Mouse (Mus musculus): ENCODE measurements around the gene Sept10.

The Sept10 gene

DNA sequence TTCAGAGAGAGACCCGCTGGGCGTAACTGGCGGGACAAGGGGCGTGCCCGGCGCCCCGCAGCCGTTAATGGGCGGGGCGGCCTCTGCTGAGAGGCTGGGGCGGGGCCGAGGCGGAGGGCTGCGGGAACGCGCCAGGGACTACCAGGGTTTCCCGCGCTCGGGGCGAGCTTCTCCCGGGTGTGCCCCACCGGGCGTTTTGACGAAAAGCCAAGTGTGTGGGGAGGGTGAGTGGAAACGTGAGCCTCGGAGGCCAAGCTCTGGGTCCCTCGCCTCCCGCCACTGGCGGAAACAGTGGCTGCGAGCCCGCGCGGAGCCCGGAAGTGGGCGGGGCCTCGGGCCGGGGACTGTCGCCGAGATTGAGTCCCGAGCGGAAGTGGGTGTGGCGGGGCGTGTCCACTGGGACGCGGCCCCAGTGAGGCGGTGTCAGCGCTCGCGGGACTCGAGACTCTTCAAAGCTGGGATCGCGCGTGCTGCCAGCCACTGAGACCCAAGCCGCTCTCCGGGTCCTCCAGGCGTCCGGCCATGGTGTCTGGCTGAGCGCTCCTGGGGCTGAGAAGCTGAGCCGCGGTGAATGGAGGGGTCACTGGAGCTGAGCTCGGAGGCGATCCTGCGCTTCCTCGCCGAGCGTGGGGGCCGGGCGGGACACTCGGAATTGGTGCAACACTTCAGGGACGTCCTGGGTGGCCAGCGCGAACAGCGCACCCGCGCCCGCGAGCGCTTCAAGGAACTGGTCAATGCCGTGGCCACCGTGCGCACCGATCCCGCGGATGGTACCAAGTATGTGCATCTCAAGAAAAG, at the start of gene Sept10, which contains the start of gene Sowahc:
Gene Sept10 (minus strand): TSS at position 375 of the 798 bp plus-strand sequence.
Gene Sowahc (plus strand): TSS at position 481 of the 798 bp plus-strand sequence.
- DNase-seq (ENCODE audit: low spot score) = peak; percentile 94

DNA sequence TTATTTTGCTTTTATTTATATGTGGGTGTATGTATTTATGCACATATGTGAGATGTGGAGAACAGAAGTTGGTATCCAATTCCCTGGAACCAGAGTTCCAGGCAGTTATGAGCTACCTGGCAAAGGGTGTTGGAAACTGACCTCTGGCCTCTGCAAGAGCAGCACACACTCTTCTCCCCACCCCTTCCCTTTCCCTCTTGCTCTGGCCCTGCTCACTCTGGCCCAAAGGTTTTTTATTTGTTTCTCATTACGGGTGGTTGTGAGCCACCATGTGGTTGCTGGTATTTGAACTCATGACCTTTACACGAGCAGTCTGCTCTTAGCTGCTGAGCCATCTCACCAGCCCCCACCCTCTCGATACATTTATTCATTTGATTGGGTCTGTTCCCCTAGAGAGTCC, 47.1 kb upstream of the Sept10 start:
- DNase-seq (ENCODE audit: low spot score) = no peak

DNA sequence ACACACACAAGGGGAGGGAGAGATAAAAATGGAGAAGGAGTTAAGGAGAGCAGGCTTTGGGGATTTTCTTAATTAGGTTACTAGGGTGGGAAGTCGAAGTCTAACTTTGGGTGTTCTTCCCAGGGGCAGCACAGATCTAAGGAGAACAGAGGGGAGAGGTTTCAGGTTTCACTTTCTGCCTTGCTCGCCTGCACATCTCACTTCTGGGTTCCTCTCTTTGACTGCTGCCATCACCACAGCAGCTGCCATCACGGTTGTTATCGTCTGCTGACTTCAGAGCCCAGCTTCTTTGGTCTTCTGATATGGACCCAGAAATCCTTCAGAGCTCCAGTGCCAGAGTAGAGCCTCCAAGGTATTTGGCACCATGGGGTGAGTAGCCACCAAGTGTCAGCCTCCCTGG, 46.5 kb upstream of the Sept10 start:
- DNase-seq (ENCODE audit: low spot score) = no peak

DNA sequence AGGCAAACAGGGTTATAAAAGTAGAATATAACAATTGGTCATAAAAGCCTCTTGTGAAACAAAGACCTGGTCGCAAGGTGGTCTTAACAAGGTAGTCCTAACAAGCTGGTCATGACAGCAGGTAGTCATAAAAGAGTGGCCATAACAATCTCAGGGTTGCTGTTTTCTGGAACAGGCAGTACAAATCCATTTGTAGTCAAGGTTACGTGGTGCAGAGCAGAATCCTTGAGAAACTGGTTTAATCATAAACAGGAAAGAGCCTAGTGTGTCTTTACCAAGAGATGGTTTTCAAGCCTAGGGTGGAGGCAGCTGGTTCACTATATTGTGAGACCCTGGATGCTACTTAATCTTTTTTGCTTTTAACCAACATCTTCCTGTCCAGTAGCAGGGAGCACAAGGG, 45.6 kb upstream of the Sept10 start:
- DNase-seq (ENCODE audit: low spot score) = no peak

DNA sequence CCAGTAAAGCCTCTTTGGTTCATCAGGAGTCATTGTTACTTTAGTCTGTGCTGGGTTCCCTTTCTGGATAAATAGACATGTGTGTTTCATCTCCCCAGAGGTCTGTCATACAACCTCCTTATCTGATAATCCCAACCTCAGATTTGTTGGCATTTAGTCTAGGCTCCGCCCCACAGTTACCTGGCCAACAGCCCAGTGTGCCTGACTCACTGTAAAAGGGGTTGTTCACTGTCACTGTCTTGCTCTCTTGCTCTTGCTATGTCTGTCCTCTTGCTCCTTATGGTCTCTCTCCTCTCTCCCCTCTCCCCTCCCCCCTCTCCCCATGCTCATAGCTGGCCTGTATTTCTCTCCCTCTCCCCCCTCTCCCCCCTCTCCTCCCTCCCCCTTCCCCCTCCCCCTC, 44.5 kb upstream of the Sept10 start:
- no peak for DNase-seq (ENCODE audit: low spot score)

DNA sequence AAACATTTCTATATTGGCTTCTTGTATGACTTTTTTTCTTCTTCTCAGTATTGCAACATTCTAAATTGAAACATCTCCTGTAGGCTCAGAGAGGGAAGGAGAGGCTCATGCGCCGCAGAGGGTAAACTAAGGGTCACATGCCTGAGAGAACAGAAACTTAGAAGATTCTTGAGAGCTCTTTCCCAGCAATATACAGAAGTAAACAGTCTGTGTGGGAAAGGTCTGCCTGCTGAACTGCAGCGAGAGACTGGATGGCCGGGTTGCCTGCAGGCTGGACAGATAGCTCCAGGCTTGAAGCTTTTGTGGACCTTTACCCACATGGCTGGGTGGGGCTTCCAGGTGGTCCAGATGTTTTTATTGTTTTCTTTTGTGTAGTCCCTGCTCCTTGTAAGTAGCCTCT, 44.0 kb upstream of the Sept10 start:
- DNase-seq (ENCODE audit: low spot score) = no peak

DNA sequence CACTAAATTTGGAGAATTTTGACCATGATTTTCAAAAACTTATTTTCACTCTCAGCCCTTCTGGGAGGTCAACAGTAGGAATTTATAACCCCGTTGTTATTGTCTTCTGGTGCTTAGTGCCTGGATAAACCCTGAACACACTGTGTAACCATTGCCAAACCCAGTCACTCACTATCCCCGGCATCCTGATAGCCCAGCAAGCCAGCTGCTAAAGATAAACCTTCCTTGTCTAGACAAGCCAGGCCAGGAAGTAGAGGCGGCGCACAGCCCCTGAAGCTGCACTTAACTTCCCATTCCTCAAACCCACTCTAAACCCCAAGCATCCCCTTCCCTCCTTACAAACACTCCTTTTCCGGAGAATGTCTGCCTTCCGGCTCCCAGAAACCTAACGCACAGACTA, 43.4 kb upstream of the Sept10 start:
- no peak for DNase-seq (ENCODE audit: low spot score)

DNA sequence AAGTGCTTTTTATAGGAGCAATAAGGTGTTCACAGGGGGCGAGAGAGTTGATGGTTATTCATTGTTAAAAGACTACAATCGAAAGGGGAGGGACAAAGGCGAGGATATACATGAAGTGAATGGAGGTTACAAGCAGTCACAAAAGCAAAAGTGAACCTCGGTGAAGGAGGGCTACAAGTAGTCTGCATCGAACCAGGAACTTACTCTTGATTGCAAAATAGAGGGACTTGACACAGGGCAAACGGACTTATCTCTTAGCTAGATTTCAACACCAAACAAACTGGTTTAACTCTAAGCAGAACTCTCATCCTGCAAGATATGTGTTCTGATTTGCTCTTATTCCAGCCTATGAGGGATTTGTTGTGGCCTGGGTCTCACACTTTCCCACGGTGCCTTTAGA, 41.3 kb upstream of the Sept10 start:
- DNase-seq (ENCODE audit: low spot score) = no peak

DNA sequence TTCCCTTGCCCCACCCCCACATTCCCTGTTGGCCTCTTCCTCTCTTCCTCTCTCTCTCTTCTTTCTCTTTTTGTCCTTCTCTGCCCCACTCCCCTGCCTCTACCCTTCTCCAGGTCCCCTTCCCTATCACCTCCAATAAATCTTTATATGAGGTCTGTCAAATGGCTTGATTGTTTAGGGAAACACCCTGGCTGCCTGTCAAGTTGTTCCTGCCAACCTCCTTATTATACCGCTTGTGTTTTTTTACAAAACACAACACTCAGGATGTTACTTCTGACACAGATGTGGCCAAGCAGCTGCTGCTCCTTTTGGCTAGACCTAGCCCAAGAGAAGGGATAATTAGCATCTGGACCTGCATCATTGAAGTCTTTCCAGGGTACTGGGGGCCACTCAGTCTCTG, 40.4 kb upstream of the Sept10 start:
- no peak for DNase-seq (ENCODE audit: low spot score)

DNA sequence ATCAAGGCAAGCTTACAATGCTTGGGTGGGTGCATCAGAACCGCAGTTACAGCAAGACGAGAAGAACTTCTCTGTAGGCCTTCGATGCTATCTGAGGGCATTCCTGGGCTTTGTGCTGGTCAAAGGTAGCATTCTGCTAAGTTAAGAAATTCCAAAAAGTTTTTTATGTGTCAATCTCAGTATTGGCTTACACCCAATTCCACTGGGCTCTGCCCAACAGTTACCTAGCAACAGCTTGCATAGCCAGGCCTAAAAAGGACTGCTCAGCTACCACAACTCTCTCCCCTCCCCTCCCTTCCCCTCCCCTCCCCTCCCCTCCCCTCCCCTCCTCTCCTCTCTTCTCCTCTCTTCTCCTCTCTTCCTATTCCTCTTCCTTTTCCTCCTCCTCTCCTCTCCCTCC, 40.0 kb upstream of the Sept10 start:
- DNase-seq (ENCODE audit: low spot score) = no peak

DNA sequence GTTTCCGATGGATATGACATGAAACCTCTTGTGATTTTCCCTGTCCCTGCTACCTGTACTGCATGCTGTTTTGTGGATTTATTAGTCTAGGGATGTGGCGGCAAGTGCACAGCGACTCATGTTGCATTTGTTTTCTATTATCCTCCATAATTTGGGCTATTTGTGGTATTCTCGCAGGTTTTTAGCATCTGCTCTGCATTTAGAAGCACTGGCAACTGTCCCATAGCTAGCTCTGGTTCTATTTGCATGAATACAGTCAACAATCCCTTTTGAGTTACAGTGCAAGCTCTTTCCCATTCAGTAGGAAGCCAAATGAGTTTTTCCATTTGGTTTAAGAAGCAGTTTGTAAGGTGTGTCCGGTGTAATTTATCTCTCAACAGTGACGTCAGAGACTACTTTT, 37.9 kb upstream of the Sept10 start:
- no peak for DNase-seq (ENCODE audit: low spot score)

DNA sequence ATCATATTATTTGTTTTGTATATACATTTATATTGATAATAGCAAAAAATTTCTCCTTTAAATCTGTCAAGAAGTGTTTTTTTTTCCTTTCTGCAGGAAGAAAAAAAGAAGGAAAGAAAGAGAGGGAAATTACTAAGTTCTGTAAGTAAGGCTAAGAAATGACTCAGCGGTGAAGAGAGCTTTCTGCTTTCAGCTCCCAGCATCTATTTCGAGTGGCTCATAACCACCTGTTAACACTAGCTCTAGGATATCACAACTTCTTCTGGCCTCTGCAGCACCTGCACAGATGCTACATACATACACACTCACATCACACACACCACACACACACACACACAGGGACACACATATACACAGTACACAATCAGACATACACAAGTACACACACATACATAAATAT, 34.9 kb upstream of the Sept10 start:
- DNase-seq (ENCODE audit: low spot score) = no peak

DNA sequence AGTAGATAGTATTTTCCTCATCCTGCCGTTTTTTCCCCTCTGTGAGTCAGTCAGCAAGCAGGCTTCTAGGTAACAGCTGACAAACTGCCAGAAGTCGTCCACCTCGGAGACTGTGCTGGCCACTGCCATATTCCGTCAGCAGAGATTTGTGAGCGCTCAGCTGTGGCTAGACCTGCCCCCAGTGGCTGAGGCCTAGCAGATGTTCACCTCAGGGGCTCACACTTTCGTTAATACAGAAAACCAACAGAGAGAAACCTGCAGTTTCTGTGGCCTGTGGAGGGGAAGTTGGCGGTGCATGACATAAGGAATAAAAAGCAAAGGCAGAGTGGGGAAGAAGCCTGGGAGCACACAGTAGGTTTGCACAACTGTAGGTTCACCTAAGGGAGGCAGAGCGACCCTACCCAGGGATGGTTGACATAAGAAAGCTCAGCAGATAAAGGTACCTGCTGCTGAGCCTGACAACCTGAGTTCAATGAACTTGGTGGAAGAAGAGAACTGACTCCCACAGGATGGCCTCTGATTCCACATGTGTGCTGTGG, 32.0 kb upstream of the Sept10 start:
- DNase-seq (ENCODE audit: low spot score) = no peak

DNA sequence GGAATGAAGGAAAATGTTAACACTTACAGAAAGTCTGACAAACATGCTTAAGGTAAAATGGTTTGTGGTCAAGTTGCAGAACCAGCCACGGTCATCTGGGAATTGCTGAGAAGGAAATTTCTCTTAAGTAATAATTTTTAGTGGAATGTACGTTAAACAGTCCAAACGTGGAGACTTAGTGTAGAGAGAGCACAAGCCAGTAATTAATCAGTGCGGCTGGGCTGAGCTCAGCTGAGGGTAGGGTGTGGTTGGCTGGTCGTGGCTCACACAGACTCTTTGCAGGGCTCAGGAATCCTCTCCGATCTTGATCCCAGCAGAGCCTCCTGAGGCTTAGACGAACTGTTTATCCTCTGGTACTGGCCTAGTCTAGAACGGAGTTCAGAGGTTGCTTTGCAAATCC, 30.7 kb upstream of the Sept10 start:
- no peak for DNase-seq (ENCODE audit: low spot score)

DNA sequence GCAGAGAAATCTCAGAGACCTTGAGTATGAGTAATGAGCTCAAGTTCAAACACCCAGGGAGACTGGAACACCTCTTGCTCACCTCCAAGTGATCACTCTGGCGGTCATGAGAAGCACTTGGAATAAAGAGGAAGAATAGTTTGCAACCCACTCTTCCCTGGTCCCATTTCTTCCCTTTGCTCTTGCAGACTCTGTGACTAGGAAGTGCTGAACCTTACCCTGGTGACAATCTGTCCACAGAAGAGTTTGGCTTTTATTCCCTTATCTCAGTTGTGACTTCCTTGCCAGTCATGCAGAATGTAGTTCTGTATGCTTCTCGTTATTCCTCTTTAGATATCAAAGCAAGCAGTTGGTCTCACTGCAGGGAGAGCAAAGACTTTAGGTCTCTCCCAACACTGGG, 30.3 kb upstream of the Sept10 start:
- no peak for DNase-seq (ENCODE audit: low spot score)

DNA sequence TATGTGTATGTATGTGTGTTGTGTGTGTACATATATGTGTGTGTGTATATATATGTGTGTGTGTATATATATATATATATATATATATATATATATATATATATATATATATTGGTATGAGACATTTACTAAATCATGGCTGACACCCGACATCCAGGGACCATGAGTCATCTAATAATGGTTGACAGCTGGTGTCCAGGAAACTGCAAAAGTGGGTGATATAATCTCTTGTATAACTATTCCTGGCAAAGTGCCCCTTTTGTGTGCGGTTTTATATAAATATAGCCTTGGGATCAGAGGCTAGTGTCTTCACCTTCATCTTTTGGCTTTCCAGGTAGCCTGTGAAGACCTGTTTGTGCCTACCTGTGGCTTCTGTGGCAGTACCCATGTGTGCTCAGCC, 29.0 kb upstream of the Sept10 start:
- DNase-seq (ENCODE audit: low spot score) = no peak

DNA sequence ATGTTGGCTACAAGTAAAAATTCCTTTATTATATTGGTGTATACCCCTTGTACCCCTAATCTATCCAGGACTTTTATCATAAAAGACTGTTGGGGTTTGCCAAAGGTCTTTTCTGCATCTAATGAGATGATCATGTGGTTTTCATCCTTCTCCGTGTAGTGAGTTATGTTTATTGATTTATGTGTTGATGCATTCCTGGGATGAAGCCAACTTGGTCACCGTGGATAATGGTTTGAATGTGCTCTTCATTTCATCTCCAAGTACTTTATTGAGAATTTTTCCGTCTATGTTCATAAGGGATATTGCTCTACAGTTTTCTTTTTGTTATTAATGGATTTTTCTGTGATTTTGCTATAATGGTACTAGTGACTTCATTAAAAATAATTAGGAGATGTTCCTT, 27.9 kb upstream of the Sept10 start:
- no peak for DNase-seq (ENCODE audit: low spot score)

DNA sequence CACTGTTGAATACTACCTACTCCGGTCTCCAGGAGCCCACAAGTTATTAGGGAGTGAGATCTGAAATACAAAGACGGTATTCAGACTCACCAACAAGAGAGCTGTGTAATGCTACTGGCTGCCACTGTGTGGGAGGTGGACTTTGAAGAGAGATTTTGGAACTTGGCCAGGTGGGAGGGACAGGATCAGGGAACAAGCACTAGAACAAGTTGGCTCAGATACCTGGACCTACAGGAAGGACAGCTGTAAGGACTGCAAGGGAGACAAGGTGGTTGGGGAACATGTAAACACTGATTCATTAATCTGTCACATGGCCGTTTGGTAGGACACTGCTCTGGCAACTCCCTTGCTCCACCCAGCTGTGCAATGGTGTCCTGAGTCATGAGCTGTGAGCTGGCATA, 19.5 kb upstream of the Sept10 start:
- no peak for DNase-seq (ENCODE audit: low spot score)

DNA sequence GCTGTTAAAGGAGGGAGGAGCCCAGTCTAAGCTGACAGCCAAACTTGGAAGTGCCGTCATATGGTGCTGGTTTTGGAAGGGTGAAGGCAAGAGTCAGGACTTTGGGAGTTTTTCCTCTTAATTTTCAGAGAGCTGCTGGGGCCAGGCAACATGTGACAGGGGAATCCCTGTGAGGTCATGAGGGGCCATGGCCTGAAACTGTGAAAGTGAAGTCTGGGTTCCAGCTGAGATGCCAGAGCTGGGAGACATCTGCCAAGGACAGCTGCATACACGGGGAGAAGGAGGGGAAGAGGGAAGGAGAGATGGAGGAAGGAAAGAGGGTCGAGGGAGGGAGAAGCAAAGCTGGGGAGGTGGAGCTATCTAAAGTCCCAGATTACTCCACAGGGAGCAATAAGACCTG, 16.1 kb upstream of the Sept10 start:
- DNase-seq (ENCODE audit: low spot score) = no peak

DNA sequence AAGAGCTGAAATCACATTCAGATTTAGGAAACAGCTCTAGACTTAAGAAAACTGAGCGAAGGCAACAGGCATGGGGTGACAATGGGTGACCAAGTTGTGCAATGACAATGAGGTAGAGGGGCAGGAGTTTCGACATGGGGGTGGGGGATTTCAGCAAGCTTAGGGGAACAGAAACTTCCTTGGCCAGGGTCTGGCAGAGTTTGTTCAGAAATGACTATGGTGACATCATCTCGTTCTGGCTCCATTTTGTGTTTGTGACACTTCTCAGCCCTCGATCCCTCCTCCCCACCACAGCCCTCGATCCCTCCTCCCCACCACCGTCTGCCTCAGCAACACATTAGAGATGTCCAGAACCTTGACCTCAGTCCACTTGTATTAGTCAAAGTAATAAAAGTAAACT, 14.8 kb upstream of the Sept10 start:
- DNase-seq (ENCODE audit: low spot score) = no peak

DNA sequence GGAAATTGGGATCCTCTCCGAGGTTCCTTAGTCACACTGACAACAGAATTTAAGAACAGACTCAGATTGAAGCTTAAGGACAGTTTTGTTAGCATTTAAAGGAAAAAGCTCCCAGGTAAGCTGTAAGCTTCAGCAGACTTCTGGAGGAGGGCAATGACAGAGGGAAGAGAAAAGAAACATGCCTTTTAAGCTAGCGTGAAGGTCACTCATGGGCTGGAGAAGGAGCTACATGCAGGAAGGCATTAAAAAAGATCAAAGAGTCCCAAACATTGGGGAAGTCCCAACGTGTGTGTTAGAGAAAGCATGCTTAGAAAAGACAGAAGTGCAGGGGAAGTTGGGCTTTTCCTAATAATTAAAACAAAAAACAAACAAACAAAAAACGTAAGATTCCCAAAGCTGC, 14.2 kb upstream of the Sept10 start:
- no peak for DNase-seq (ENCODE audit: low spot score)

DNA sequence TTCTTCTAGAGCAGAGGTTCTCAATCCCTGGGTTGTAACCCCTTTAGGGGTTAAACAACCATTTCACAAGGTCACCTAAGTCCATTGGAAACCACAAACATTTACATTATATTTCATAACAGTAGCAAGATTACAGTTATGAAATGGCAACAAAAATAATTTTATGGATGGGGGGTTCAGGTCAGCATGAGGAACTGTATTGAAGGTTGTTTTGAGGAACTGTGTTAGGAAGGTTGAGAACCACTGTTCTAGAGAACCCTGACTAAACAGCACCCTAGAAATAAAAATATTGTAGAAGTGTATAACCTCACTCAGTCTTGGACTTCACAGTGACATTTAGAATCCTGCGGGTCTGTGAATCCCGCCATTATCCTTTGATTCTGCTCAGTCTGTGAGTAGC, 13.6 kb upstream of the Sept10 start:
- no peak for DNase-seq (ENCODE audit: low spot score)

DNA sequence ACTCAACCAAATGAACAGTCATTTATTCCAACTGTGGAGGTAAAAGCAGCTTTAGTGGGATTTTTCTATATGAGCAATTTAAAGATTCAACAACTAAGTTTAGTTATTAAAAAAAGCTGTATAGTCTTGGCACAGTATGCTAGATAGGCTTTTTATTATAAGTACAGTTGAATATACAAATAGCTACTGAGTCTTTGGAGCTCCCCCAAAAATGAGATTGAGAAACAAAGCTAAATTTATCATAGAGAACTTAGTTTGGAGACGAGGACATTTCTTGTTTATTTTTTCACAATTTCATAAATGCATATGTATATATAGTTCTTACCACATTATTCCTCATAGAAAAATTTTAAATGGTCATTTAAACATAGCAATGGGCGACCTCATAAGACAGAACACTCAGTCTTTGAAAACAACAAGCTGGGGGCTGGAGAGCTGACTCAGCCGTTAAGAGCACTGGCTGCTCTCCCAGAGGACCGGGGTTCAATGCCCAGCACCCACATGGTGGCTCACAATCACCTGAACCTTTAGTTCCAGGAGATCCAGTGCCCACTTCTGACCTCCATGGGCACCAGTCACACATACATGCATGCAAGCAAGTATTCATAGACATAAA, 7.7 kb upstream of the Sept10 start:
- DNase-seq (ENCODE audit: low spot score) = no peak

DNA sequence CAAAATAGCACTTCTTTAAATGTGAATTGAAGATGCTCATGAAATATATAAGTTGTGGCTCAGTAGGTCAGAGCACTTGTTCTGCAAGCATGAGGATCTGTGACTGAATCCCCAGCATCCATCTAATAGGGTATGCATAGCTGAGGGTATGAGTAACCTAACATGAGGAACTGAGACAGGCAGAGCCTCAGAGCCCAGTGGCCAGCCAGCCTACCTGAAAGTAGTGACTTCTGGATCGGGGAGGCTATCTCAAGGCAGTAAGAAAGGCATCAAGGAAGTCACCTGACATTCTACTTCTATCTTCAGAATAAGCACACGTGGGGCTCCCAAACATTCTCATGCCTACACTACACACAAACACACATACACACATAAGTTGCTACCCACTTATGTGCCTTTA, 3.5 kb upstream of the Sept10 start:
- no peak for DNase-seq (ENCODE audit: low spot score)

Measured in left cerebral cortex, adult 11 months (tissue).